Comparison of ENCODE assay signal across 23 mouse cellular contexts in the genomic region with DNA sequence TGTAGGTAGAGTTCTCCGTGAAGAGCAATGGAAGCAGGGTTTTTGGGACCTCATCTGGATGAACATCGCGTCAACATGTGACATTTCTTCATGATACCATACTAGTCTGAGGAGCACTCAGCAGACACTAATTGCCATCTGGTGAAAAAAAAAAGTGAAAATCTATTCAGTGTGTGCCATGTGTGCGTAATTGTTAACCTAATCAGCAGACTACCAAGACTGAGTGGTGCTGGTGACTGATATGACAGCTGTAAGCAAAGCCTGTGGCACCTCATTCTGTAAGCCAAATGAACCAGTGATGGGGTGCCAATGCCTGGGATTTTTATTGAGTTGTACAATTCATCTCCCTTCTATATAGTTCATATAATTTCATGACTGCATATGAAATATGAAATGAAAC. TPM values are rescaled to one million over a fixed set of nuclear protein-coding genes. Genes with fewer than 3 reads are reported as not detected.
"Had no signal": no experiment of that assay in that cellular context is flagged by ENCODE, and none has a peak within 500 bp of the region (broad histone marks: within the 10 kb centered on the region; RNA-seq: fewer than 3 reads in every experiment).

No protein-coding gene starts in this region.

- DNase-seq: liver, postnatal 0 days; lung, adult 2 months; lung, postnatal 14 days; lung, postnatal 36 days; midbrain, embryonic 14.5 days; retina, postnatal 1 day; right cerebral cortex, adult 18-20 months; right cerebral cortex, postnatal 25 days; thymus, adult 2 months; thymus, postnatal 25 days; thymus, postnatal 4 days had no signal

- H3K4me3 ChIP-seq: lung, embryonic 15.5 days; megakaryocyte, embryonic 14.5 days; midbrain, embryonic 10.5 days; midbrain, embryonic 12.5 days; myocyte; neural tube, embryonic 13.5 days; neural tube, embryonic 15.5 days; stomach, embryonic 15.5 days had no signal

- H3K9ac ChIP-seq: liver, postnatal 0 days; lung, embryonic 15.5 days; midbrain, embryonic 12.5 days; neural tube, embryonic 13.5 days; neural tube, embryonic 15.5 days; stomach, embryonic 15.5 days had no signal

- H3K36me3 ChIP-seq: lung, embryonic 15.5 days; midbrain, embryonic 10.5 days; midbrain, embryonic 12.5 days; neural tube, embryonic 13.5 days; neural tube, embryonic 15.5 days; stomach, embryonic 15.5 days had no signal

- H3K4me2 ChIP-seq: lung, embryonic 15.5 days; midbrain, embryonic 12.5 days; neural tube, embryonic 13.5 days; neural tube, embryonic 15.5 days; stomach, embryonic 15.5 days had no signal

- H3K27ac ChIP-seq: lung, embryonic 15.5 days; macrophage; midbrain, embryonic 10.5 days; midbrain, embryonic 12.5 days; neural tube, embryonic 13.5 days; neural tube, embryonic 15.5 days; stomach, embryonic 15.5 days; stomach, postnatal 0 days had no signal

- H3K9me3 ChIP-seq: lung, embryonic 15.5 days; megakaryocyte, embryonic 14.5 days; midbrain, embryonic 10.5 days; midbrain, embryonic 12.5 days; neural tube, embryonic 13.5 days; neural tube, embryonic 15.5 days; stomach, embryonic 15.5 days had no signal

- ATAC-seq: liver, postnatal 0 days; lung, postnatal 0 days; midbrain, embryonic 16.5 days had no signal

- H3K4me1 ChIP-seq: lung, embryonic 15.5 days; megakaryocyte, embryonic 14.5 days; neural tube, embryonic 13.5 days; neural tube, embryonic 15.5 days; stomach, embryonic 15.5 days had no signal

- H3K27me3 ChIP-seq: lung, embryonic 15.5 days; megakaryocyte, embryonic 14.5 days; midbrain, embryonic 12.5 days; neural tube, embryonic 13.5 days; neural tube, embryonic 15.5 days; stomach, embryonic 15.5 days had no signal

RNA-seq across cellular contexts. Expression of a gene that starts 29.0 kb away (rescaled TPM):
- polyA plus RNA-seq: liver, postnatal 0 days; macrophage had no signal
